In genomic region chr1:187939078-187939477, GRCm38 (mm10) we compare ENCODE assay signal across 20 mouse cellular contexts.
DNase-seq lines count a peak whose midpoint lies in the region; ATAC-seq and TF ChIP-seq lines count a peak whose summit lies in the region.
"Had no signal": no experiment of that assay in that cellular context is flagged by ENCODE, and none has a peak within 500 bp of the region (broad histone marks: within the 10 kb centered on the region; RNA-seq: fewer than 3 reads in every experiment).

No protein-coding gene starts in this region.

- 62% methylated on average over 4 of the region's 4 CpGs for WGBS in heart, adult 2 months
- 39% methylated on average over 4 of the region's 4 CpGs for WGBS in lung, embryonic 14.5 days
- WGBS in lung, adult 2 months, result 54% methylated on average over 4 of the region's 4 CpGs
- 14% methylated on average over 4 of the region's 4 CpGs for WGBS in forebrain, embryonic 13.5 days

- H3K9me3 ChIP-seq in lung, embryonic 14.5 days (ENCODE audit: low read depth, low read length), result no peaks in the 10 kb centered on the region
- H3K9me3 ChIP-seq in forebrain, embryonic 13.5 days (replicated peaks), result no peaks in the 10 kb centered on the region
- H3K9me3 ChIP-seq: forebrain, embryonic 15.5 days; midbrain, embryonic 15.5 days had no signal

- TF ChIP-seq POLR2A in heart, adult 2 months (IDR thresholded peaks at IDR 0.05; ENCODE audit: insufficient read depth, low read depth, low read length), result no peak
- TF ChIP-seq POLR2A in lung, adult 2 months (IDR thresholded peaks at IDR 0.05; ENCODE audit: borderline replicate concordance, extremely low read depth, low read depth, low read length), result no peak

- intact Hi-C loops in heart, adult 2 months (cut with DNase I), result no loop called here
- intact Hi-C loops in heart, postnatal 25 days (cut with DNase I), result no loop called here
- intact Hi-C loops in heart, postnatal 10 days (cut with DNase I), result no loop called here

- no peak for TF ChIP-seq EP300 in heart, adult 2 months (IDR thresholded peaks at IDR 0.05; ENCODE audit: insufficient read depth, low read depth, low read length)

- no peaks in the 10 kb centered on the region for H3K27me3 ChIP-seq in heart, adult 2 months (ENCODE audit: control insufficient read depth, insufficient read depth, low read length)
- H3K27me3 ChIP-seq in lung, embryonic 14.5 days (ENCODE audit: insufficient read depth, low read length), result no peaks in the 10 kb centered on the region
- H3K27me3 ChIP-seq in forebrain, embryonic 13.5 days, result peaks cover 27% of the 10 kb centered on the region
- H3K27me3 ChIP-seq: midbrain, embryonic 15.5 days had no signal

- no peak overlapping the region for H3K4me3 ChIP-seq in heart, adult 2 months
- H3K4me3 ChIP-seq in lung, embryonic 14.5 days (ENCODE audit: low read depth, low read length), result no peak overlapping the region
- H3K4me3 ChIP-seq in lung, adult 2 months (replicated peaks; ENCODE audit: extremely low read depth, low read depth, low read length), result no peak overlapping the region
- H3K4me3 ChIP-seq in forebrain, embryonic 13.5 days, result no peak overlapping the region
- H3K4me3 ChIP-seq: erythroblast, embryonic 14.5 days; forebrain, embryonic 15.5 days; layer of hippocampus, adult 2 months; midbrain, embryonic 15.5 days had no signal

- peaks cover 3% of the 10 kb centered on the region; the same call in 1 of the 2 replicates for H3K4me1 ChIP-seq in heart, adult 2 months (ENCODE audit: control insufficient read depth, insufficient read depth, low read length)
- H3K4me1 ChIP-seq in lung, embryonic 14.5 days (ENCODE audit: insufficient read depth), result no peaks in the 10 kb centered on the region
- H3K4me1 ChIP-seq in lung, adult 2 months (ENCODE audit: control insufficient read depth, insufficient read depth, low read length), result peaks cover 4% of the 10 kb centered on the region
- 0 out of 2 replicates have a peak, but pooled peaks cover 7% of the 10 kb centered on the region for H3K4me1 ChIP-seq in forebrain, embryonic 13.5 days
- H3K4me1 ChIP-seq: midbrain, embryonic 15.5 days had no signal

- H3K27ac ChIP-seq in heart, adult 2 months, result peak overlapping the region; percentile 68
- no peak overlapping the region for H3K27ac ChIP-seq in lung, embryonic 14.5 days (ENCODE audit: low read depth)
- H3K27ac ChIP-seq in forebrain, embryonic 13.5 days, result no peak overlapping the region
- H3K27ac ChIP-seq: forebrain, embryonic 15.5 days; layer of hippocampus, adult 2 months; liver, embryonic 14.5 days; midbrain, embryonic 15.5 days had no signal

- no peak overlapping the region for H3K9ac ChIP-seq in heart, adult 2 months (ENCODE audit: low read depth, low read length)
- no peak overlapping the region for H3K9ac ChIP-seq in lung, embryonic 14.5 days
- H3K9ac ChIP-seq in forebrain, embryonic 13.5 days, result no peak overlapping the region
- H3K9ac ChIP-seq: forebrain, embryonic 15.5 days; liver, embryonic 14.5 days; midbrain, embryonic 15.5 days had no signal

- no peak for TF ChIP-seq CTCF in heart, adult 2 months (IDR thresholded peaks at IDR 0.05)
- no peak for TF ChIP-seq CTCF in lung, embryonic 14.5 days (IDR thresholded peaks at IDR 0.05; ENCODE audit: low read depth)
- TF ChIP-seq CTCF in lung, adult 2 months (IDR thresholded peaks at IDR 0.05; ENCODE audit: insufficient read depth, low read length), result no peak

- DNase-seq in heart, adult 2 months, result peak in 1 of 2 experiments; percentile 9
- DNase-seq in heart, postnatal 25 days (ENCODE audit: low spot score), result no peak
- DNase-seq in lung, embryonic 14.5 days, result peak; percentile 20
- DNase-seq in lung, adult 2 months, result no peak
- peak; percentile 35 to 47 for DNase-seq in heart, postnatal 10 days
- peak; percentile 7 for DNase-seq in skeletal muscle tissue, adult 2 months (ENCODE audit: low read depth, low spot score)
- DNase-seq: adrenal gland, adult 8-10 months; B cell, adult 2 months; cerebellum, adult 11-12 months; cerebellum, postnatal 25 days; retina, postnatal 1 day; thymus, adult 2 months had no signal

- H3K4me2 ChIP-seq in lung, embryonic 14.5 days, result no peak overlapping the region
- no peak overlapping the region for H3K4me2 ChIP-seq in forebrain, embryonic 13.5 days
- H3K4me2 ChIP-seq: forebrain, embryonic 15.5 days; midbrain, embryonic 15.5 days had no signal

- no peaks in the 10 kb centered on the region for H3K36me3 ChIP-seq in heart, adult 2 months (ENCODE audit: control insufficient read depth, insufficient read depth, low read length)
- H3K36me3 ChIP-seq in lung, embryonic 14.5 days (ENCODE audit: insufficient read depth), result no peaks in the 10 kb centered on the region
- H3K36me3 ChIP-seq in forebrain, embryonic 13.5 days (ENCODE audit: poor library complexity, severe bottlenecking), result no peaks in the 10 kb centered on the region
- H3K36me3 ChIP-seq: forebrain, embryonic 15.5 days; midbrain, embryonic 15.5 days had no signal

- ATAC-seq in lung, embryonic 14.5 days (ENCODE audit: insufficient read depth), result peak; percentile 54; the same call in 1 of the 2 replicates
- ATAC-seq in forebrain, embryonic 13.5 days, result no peak
- ATAC-seq: forebrain, embryonic 15.5 days; hindbrain, embryonic 16.5 days; intestine, postnatal 0 days; midbrain, embryonic 15.5 days had no signal

- no peaks in the 10 kb centered on the region for H3K79me2 ChIP-seq in heart, adult 2 months (replicated peaks; ENCODE audit: control insufficient read depth, insufficient read depth, low read length)

Comparison
In these comparisons a context has a peak if more than half of its experiments do, and no peak if none do; other contexts are left out.
1. DNase-seq: peak in lung, embryonic 14.5 days (single experiment), heart, postnatal 10 days (2 of 2) and skeletal muscle tissue, adult 2 months (single experiment); none in heart, postnatal 25 days (single experiment) and lung, adult 2 months (single experiment).